Comparison of ENCODE assay signal across 25 mouse cellular contexts in the genomic region with DNA sequence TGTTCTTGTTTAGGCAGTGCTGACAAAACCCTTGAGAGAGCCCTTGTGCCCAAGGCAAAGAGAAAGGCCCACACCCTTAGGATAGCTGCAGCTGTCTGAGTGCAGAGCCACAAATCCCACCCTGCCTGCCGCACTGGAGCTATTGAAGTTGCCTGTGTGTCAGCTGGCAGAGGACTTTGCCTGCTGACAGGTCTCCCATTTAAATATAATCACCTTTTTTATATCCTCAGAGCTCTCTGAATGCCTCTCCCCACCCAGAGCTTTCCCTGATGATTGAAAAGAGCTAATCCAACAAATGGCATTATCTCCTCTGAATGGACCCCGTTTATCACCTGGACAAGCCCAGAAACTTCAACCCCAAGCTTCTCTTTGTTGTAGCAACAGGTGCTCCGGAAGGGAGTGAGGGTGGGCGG. TPM values are rescaled to one million over a fixed set of nuclear protein-coding genes. Genes with fewer than 3 reads are reported as not detected.
DNase-seq lines count a peak whose midpoint lies in the region; ATAC-seq and TF ChIP-seq lines count a peak whose summit lies in the region.
"Had no signal": no experiment of that assay in that cellular context is flagged by ENCODE, and none has a peak within 500 bp of the region (broad histone marks: within the 10 kb centered on the region; RNA-seq: fewer than 3 reads in every experiment).

No protein-coding gene starts in this region.

- no peaks in the 10 kb centered on the region for H3K27me3 ChIP-seq in heart, embryonic 13.5 days (replicated peaks)
- H3K27me3 ChIP-seq in C2C12 (ENCODE audit: control insufficient read depth, insufficient read depth, insufficient read length) (no peaks in the 10 kb centered on the region), ES-Bruce4 (ENCODE audit: control insufficient read depth, insufficient read depth, low read length, poor library complexity, severe bottlenecking) (no peaks in the 10 kb centered on the region)
- H3K27me3 ChIP-seq in embryonic facial prominence, embryonic 11.5 days (ENCODE audit: control insufficient read depth, insufficient read depth, low read length) = no peaks in the 10 kb centered on the region
- H3K27me3 ChIP-seq: limb, embryonic 13.5 days had no signal

- no peaks in the 10 kb centered on the region for H3K79me3 ChIP-seq in C2C12 (ENCODE audit: low read depth)

- 23% methylated on average over 4 of the region's 4 CpGs for WGBS in heart, embryonic 13.5 days
- 18% methylated on average over 4 of the region's 4 CpGs for WGBS in embryonic facial prominence, embryonic 11.5 days

- TF ChIP-seq EP300 in ES-Bruce4 (IDR thresholded peaks at IDR 0.05; ENCODE audit: insufficient read depth, low read depth, low read length) = peak; percentile 80

- no peak for TF ChIP-seq CTCF in C2C12 (IDR thresholded peaks at IDR 0.05; ENCODE audit: control insufficient read depth, insufficient read depth, insufficient read length)
- TF ChIP-seq CTCF in ES-Bruce4 (IDR thresholded peaks at IDR 0.05; ENCODE audit: low read depth, low read length) = no peak

- no peak overlapping the region for H3ac ChIP-seq in C2C12 (ENCODE audit: control insufficient read depth, insufficient read length, low read depth)

- no peaks in the 10 kb centered on the region for H3K36me3 ChIP-seq in heart, embryonic 13.5 days
- H3K36me3 ChIP-seq in C2C12 (ENCODE audit: control insufficient read depth, insufficient read depth) = no peaks in the 10 kb centered on the region
- H3K36me3 ChIP-seq in ES-Bruce4 (ENCODE audit: control insufficient read depth, insufficient read depth, low read length, poor library complexity, severe bottlenecking) = no peaks in the 10 kb centered on the region
- no peaks in the 10 kb centered on the region for H3K36me3 ChIP-seq in embryonic facial prominence, embryonic 11.5 days (replicated peaks; ENCODE audit: control insufficient read depth, insufficient read depth, low read depth, low read length)
- H3K36me3 ChIP-seq: limb, embryonic 13.5 days had no signal

- H3K27ac ChIP-seq in heart, embryonic 13.5 days (replicated peaks) = peak overlapping the region; percentile 59
- H3K27ac ChIP-seq in ES-Bruce4 (ENCODE audit: insufficient read depth, low read length) = peak overlapping the region; percentile 8; the same call in 1 of the 2 replicates
- no peak overlapping the region for H3K27ac ChIP-seq in embryonic facial prominence, embryonic 11.5 days (replicated peaks; ENCODE audit: low read depth, low read length)
- H3K27ac ChIP-seq: gastrocnemius, adult 2 months; limb, embryonic 13.5 days; liver, embryonic 14.5 days had no signal

- no peaks in the 10 kb centered on the region for H3K9me3 ChIP-seq in heart, embryonic 13.5 days
- no peaks in the 10 kb centered on the region for H3K9me3 ChIP-seq in ES-Bruce4 (replicated peaks; ENCODE audit: control insufficient read depth, insufficient read depth, low read length, poor library complexity, severe bottlenecking)
- no peaks in the 10 kb centered on the region for H3K9me3 ChIP-seq in embryonic facial prominence, embryonic 11.5 days (replicated peaks; ENCODE audit: control insufficient read depth, low read length)
- H3K9me3 ChIP-seq: limb, embryonic 13.5 days had no signal

- no peak for TF ChIP-seq POLR2A in ES-Bruce4 (IDR thresholded peaks at IDR 0.05; ENCODE audit: insufficient read depth, low read length)

- peaks cover 35% of the 10 kb centered on the region for H3K4me1 ChIP-seq in heart, embryonic 13.5 days
- H3K4me1 ChIP-seq in ES-Bruce4 (ENCODE audit: control insufficient read depth, insufficient read depth, low read length) = peaks cover 8% of the 10 kb centered on the region
- H3K4me1 ChIP-seq in embryonic facial prominence, embryonic 11.5 days (ENCODE audit: control insufficient read depth, insufficient read depth, low read length) = no peaks in the 10 kb centered on the region

- intact Hi-C loops in heart, postnatal 10 days (cut with DNase I) = no loop called here
- intact Hi-C loops in gastrocnemius, postnatal 14 days (cut with DNase I; ENCODE audit: low total_unique reads) = no loop called here

- no peaks in the 10 kb centered on the region for H3K79me2 ChIP-seq in C2C12 (ENCODE audit: control insufficient read depth, insufficient read depth)

- H3K4me3 ChIP-seq in heart, embryonic 13.5 days = no peak overlapping the region
- no peak overlapping the region for H3K4me3 ChIP-seq in C2C12 (ENCODE audit: insufficient read depth, poor library complexity, severe bottlenecking)
- H3K4me3 ChIP-seq in ES-Bruce4 (ENCODE audit: low read depth, low read length) = no peak overlapping the region
- H3K4me3 ChIP-seq in embryonic facial prominence, embryonic 11.5 days (ENCODE audit: low read depth, low read length) = no peak overlapping the region
- H3K4me3 ChIP-seq: gastrocnemius, adult 2 months; limb, embryonic 13.5 days had no signal

- ATAC-seq in heart, embryonic 13.5 days (ENCODE audit: extremely low read depth, insufficient number of reproducible peaks, low FRiP score, low TSS enrichment) = no peak; the same call in 1 of the 2 replicates
- no peak for ATAC-seq in embryonic facial prominence, embryonic 11.5 days (replicated peaks; ENCODE audit: insufficient number of reproducible peaks, low FRiP score, low TSS enrichment, low read depth)
- ATAC-seq: CD4-positive, CD25-positive, alpha-beta regulatory T cell, adult 4 months; hindbrain, embryonic 16.5 days had no signal

- H3K4me2 ChIP-seq in heart, embryonic 13.5 days = no peak overlapping the region
- H3K4me2 ChIP-seq in embryonic facial prominence, embryonic 11.5 days (ENCODE audit: low read depth, low read length) = no peak overlapping the region
- H3K4me2 ChIP-seq: limb, embryonic 13.5 days; midbrain, embryonic 11.5 days had no signal

- H3K9ac ChIP-seq in heart, embryonic 13.5 days = 0 out of 2 replicates have a peak overlapping the region, but pooled peaks have one; percentile 42
- no peak overlapping the region for H3K9ac ChIP-seq in ES-Bruce4 (ENCODE audit: low read depth, poor library complexity, severe bottlenecking)
- no peak overlapping the region for H3K9ac ChIP-seq in embryonic facial prominence, embryonic 11.5 days (replicated peaks; ENCODE audit: low read length)
- H3K9ac ChIP-seq: limb, embryonic 13.5 days; liver, embryonic 14.5 days had no signal

- DNase-seq in heart, postnatal 10 days = no peak
- peak; percentile 24 for DNase-seq in embryonic facial prominence, embryonic 11.5 days (ENCODE audit: low spot score)
- DNase-seq in gastrocnemius, postnatal 14 days = no peak
- DNase-seq in thymus, postnatal 25 days = no peak
- DNase-seq in natural killer cell, adult 2 months (ENCODE audit: low spot score in 2 of 2) = no peak
- DNase-seq: adrenal gland, postnatal 25 days; cerebellum, adult 2 months; gastrocnemius, adult 2 months; kidney, adult 9 months; kidney, postnatal 4 days; lung, postnatal 36 days; retina, postnatal 1 day; right cerebral cortex, postnatal 4 days had no signal

TF ChIP-seq in C2C12, 6 proteins besides CTCF, POLR2A, EP300 and RAD21:
- TF ChIP-seq MAX (IDR thresholded peaks at IDR 0.05) = no peak
- peak; percentile 20 for TF ChIP-seq MYOD1 (IDR thresholded peaks at IDR 0.05; ENCODE audit: control insufficient read depth, insufficient read length, low read depth)
TF ChIP-seq in C2C12: peak in this region for 1.

RNA-seq across cellular contexts. Expression of gene Tnp1, which starts 55.5 kb away (rescaled TPM):
- polyA plus RNA-seq in heart, embryonic 13.5 days (2015; fragmentation: Nextera tagmentation; extraction: Ambion mirVana) = not detected in 2 replicates
- not detected for total RNA-seq in heart, postnatal 10 days (2021)
- polyA plus RNA-seq in C2C12 (2012; fragmentation: generic; extraction: Trizol) (not detected), ES-Bruce4 (2011; ENCODE audit: insufficient read depth, insufficient read length, low read depth, missing spikeins) (not detected in 2 replicates)
- not detected in 2 replicates for polyA plus RNA-seq in embryonic facial prominence, embryonic 11.5 days (2014; fragmentation: Nextera tagmentation; extraction: Ambion mirVana)
- total RNA-seq in gastrocnemius, postnatal 14 days (2021) = not detected
- total RNA-seq: adrenal gland, postnatal 25 days; gastrocnemius, adult 2 months; heart, adult 8-10 months; layer of hippocampus, postnatal 10 days; left cerebral cortex, postnatal 10 days had no signal
- polyA plus RNA-seq: CD4-positive, CD25-positive, alpha-beta regulatory T cell, adult 4 months; cerebellum, adult 2 months; cortical plate, adult 2 months; hindbrain, embryonic 16.5 days; limb, embryonic 13.5 days; liver, embryonic 14.5 days; midbrain, embryonic 11.5 days had no signal
